Mouse (Mus musculus) kidney, adult 9 months (tissue): Measurements from ENCODE around the gene Ddx39b.
A peak's percentile ranks its signal among the peaks of the same experiment; 100 is the strongest.

Experiments
- DNase-seq: peaks from one replicate; pipeline ENCODE4 v3.0.0; 2022

Gene Ddx39b

GRCm38 (mm10) chr17:35241305-35242014 is at the start of gene Ddx39b:
Ddx39b (plus strand) TSS chr17:35241746.
- peak; percentile 97 for DNase-seq

- no peak for DNase-seq
Measured at GRCm38 (mm10) chr17:35192924-35193323, 48.6 kb upstream of the Ddx39b start.

GRCm38 (mm10) chr17:35193881-35194843 is 47.4 kb upstream of the Ddx39b start, which contains the start of gene Ltb:
Ltb (plus strand) TSS chr17:35194439.
- DNase-seq = no peak

GRCm38 (mm10) chr17:35194844-35195630 is 46.5 kb upstream of the Ddx39b start:
- no peak for DNase-seq

GRCm38 (mm10) chr17:35195631-35196320 is 45.8 kb upstream of the Ddx39b start:
- DNase-seq = peak; percentile 76

- no peak for DNase-seq
Measured at GRCm38 (mm10) chr17:35196321-35196641, 45.3 kb upstream of the Ddx39b start.

- no peak for DNase-seq
Measured at GRCm38 (mm10) chr17:35197126-35197525, 44.4 kb upstream of the Ddx39b start.

GRCm38 (mm10) chr17:35198029-35198428 is 43.5 kb upstream of the Ddx39b start:
- DNase-seq = no peak

- DNase-seq = no peak
Measured at GRCm38 (mm10) chr17:35198946-35199345, 42.6 kb upstream of the Ddx39b start.

- no peak for DNase-seq
Measured at GRCm38 (mm10) chr17:35200398-35200797, 41.1 kb upstream of the Ddx39b start.

GRCm38 (mm10) chr17:35201128-35201527 is 40.4 kb upstream of the Ddx39b start:
- DNase-seq = no peak

- DNase-seq = peak; percentile 63
Measured at GRCm38 (mm10) chr17:35201787-35202186, 39.8 kb upstream of the Ddx39b start, which contains the start of gene Tnf. Tnf (minus strand) TSS chr17:35202007.

GRCm38 (mm10) chr17:35202442-35202841 is 39.1 kb upstream of the Ddx39b start:
- DNase-seq = no peak

GRCm38 (mm10) chr17:35204494-35205379 is 36.8 kb upstream of the Ddx39b start, which contains the start of gene Lta:
Lta (minus strand) TSS chr17:35205351.
- no peak for DNase-seq

GRCm38 (mm10) chr17:35205380-35205769 is 36.2 kb upstream of the Ddx39b start:
- DNase-seq = no peak

GRCm38 (mm10) chr17:35209785-35210535 is 31.6 kb upstream of the Ddx39b start:
- no peak for DNase-seq

- no peak for DNase-seq
Measured at GRCm38 (mm10) chr17:35210593-35210992, 31.0 kb upstream of the Ddx39b start.

GRCm38 (mm10) chr17:35213071-35213470 is 28.5 kb upstream of the Ddx39b start:
- DNase-seq = no peak

GRCm38 (mm10) chr17:35218516-35219193 is 22.9 kb upstream of the Ddx39b start:
- peak; percentile 69 for DNase-seq

- peak; percentile 48 for DNase-seq
Measured at GRCm38 (mm10) chr17:35219601-35220041, 21.9 kb upstream of the Ddx39b start.
